Mouse (Mus musculus) c-Kit-positive CD71-positive TER-119-positive erythroid progenitor cells, embryonic 14.5 days (primary cell): Measurements from ENCODE around the gene D7Ertd443e.

Experiments
- DNase-seq: peaks from one replicate; pipeline ENCODE4 v3.0.0-alpha.2; 2013; ENCODE audit warnings: low spot score

D7Ertd443e gene

GRCm38 (mm10) chr7:134289126-134289525, 96.3 kb downstream of the D7Ertd443e start:
- no peak for DNase-seq

- no peak for DNase-seq
These were observed 97.8 kb downstream of the D7Ertd443e start for GRCm38 (mm10) chr7:134287570-134288222.

- DNase-seq, result no peak
These were observed 112.5 kb downstream of the D7Ertd443e start for GRCm38 (mm10) chr7:134272956-134273355.

- DNase-seq, result no peak
These were observed 113.0 kb downstream of the D7Ertd443e start for GRCm38 (mm10) chr7:134272421-134272820.

- no peak for DNase-seq
These were observed 119.7 kb downstream of the D7Ertd443e start for GRCm38 (mm10) chr7:134265783-134266182.

- peak; percentile 37 for DNase-seq
These were observed 122.1 kb downstream of the D7Ertd443e start for GRCm38 (mm10) chr7:134263146-134263906.

- DNase-seq, result no peak
These were observed 124.3 kb downstream of the D7Ertd443e start for GRCm38 (mm10) chr7:134261003-134261701.

GRCm38 (mm10) chr7:134250273-134250870, 135.1 kb downstream of the D7Ertd443e start:
- DNase-seq, result no peak

GRCm38 (mm10) chr7:134248041-134248440, 137.4 kb downstream of the D7Ertd443e start:
- no peak for DNase-seq

GRCm38 (mm10) chr7:134246624-134247023, 138.8 kb downstream of the D7Ertd443e start:
- DNase-seq, result no peak

- no peak for DNase-seq
These were observed 142.7 kb downstream of the D7Ertd443e start for GRCm38 (mm10) chr7:134242773-134243172.

GRCm38 (mm10) chr7:134241212-134241611, 144.2 kb downstream of the D7Ertd443e start:
- no peak for DNase-seq

- no peak for DNase-seq
These were observed 144.9 kb downstream of the D7Ertd443e start for GRCm38 (mm10) chr7:134240579-134240978.

- DNase-seq, result no peak
These were observed 146.6 kb downstream of the D7Ertd443e start for GRCm38 (mm10) chr7:134238863-134239262.

GRCm38 (mm10) chr7:134237356-134237755, 148.1 kb downstream of the D7Ertd443e start:
- DNase-seq, result no peak

GRCm38 (mm10) chr7:134236727-134237126, 148.7 kb downstream of the D7Ertd443e start:
- no peak for DNase-seq

- no peak for DNase-seq
These were observed 149.9 kb downstream of the D7Ertd443e start for GRCm38 (mm10) chr7:134235552-134235951.

- DNase-seq, result no peak
These were observed 153.8 kb downstream of the D7Ertd443e start, which contains the start of gene Adam12 for GRCm38 (mm10) chr7:134231378-134232346. Gene Adam12, minus strand, starts transcription at chr7:134232146.

GRCm38 (mm10) chr7:134230708-134231107, 154.8 kb downstream of the D7Ertd443e start:
- no peak for DNase-seq

GRCm38 (mm10) chr7:134229899-134230298, 155.6 kb downstream of the D7Ertd443e start:
- no peak for DNase-seq
